Mouse (Mus musculus) kidney, adult 11 months (tissue): ENCODE measurements at regions not wholly inside any gene's neighbourhood (a gene's known extent, or its start where the extent isn't known, plus 50 kb on each side); places are given as distances from the start of the nearest gene placed in this dataset.

Experiments
- DNase-seq: peaks from one replicate; pipeline ENCODE4 v3.0.0; 2022

DNA sequence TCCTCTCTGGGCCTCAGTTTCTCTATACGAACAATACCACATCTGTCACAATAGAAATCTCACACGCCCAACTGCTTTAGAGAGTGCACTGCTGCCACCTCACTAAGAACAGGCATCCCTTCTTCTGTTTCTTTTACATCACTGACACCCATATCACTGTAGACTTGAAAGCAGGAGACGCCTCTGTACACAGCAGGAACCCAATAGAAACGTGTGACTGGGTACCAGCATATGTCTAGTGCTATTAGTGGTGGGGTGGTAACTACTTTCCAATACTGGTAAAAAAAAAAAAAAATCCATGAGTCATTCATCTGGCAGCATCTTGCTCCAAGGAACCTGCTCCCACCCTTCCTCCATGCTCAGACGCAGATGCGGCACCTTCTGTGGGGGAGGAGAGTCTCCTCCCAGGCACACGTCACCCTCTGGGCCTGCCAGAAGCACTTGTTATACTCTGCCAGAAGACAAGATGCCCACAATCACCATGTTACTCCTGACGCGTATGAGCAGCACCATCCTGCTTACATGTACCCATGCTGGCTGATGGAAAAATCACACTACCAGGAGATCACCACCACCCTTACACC lies 151.3 kb upstream of the Plxna4 start:
- no peak for DNase-seq

DNA sequence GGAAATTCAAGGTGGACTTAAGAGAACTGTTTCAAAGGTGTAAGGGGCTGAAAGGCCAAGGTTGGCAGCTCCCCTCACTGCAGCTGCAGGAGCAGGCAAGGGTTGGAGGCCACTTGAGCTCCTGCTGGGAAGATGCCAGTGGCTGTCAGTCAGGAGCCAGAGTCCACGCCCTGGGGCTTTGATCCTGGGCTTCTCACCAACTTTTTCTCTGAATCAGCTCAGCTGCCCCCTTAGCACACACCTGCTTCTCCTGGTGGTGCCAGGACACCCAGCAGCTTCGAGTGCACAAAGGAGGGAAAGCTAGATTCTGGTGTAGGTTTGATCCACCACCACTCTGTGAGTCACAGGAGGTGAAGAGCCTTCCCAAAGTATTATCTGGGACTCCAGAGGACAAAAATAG lies 140.7 kb upstream of the Plxna4 start:
- DNase-seq = peak; percentile 68

DNA sequence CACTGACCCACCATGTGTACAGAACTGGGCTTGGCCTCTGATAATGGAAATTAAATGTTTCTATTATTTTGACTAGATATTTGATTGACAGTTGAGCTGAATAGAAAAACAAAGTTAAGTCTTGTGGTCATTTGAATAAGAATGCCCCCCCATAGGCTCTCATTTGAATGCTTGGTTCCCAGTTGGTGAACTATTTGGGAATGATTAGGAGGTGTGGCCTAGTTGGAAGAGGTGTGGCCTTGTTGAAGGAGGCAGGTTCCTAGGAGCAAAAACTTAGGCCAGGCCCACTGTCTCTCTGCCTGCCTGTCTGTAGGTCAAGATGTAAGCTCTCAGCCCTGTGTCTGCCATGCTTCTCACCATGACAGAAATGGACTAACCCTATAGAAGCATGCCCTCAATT lies 138.6 kb upstream of the Plxna4 start:
- DNase-seq = no peak

DNA sequence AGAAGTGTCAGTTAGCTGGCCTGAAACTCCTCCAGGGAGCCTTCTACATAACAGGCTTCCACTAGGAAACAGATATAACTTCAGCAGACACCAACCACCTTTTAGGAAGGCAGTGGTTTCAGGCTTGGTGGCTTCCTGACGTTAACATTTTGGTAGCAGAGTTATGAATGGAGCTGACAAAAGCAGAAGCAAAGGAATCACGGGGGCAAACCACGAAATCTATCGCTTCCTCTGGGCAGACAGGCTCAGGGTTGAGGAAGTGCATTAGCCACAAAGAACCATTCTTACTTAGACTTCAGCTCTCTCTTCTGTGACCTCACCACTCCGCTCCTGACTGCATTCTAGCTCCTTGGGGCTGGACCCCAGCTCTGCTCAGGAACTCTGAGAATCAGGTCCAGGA lies 129.9 kb upstream of the Plxna4 start:
- no peak for DNase-seq

DNA sequence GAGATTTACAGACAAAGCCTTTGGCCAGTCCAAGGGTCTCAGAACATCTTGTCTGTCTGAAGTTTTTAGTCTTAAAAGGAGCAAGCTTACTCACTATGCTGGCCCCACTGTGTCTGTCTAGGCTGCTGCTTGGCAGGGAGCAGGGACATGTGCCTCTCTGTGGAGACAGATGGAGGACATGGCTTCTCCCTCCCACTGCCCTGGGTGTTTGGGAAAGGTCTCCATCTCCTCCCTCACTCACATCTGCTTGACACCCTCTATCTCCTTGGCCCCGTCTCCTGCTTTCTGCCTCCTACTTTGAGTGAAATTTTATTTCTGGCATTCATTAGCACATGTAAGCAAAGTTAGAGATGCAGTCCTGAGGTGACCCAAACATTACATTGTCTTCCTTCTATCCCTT lies 127.1 kb upstream of the Plxna4 start:
- DNase-seq = no peak

DNA sequence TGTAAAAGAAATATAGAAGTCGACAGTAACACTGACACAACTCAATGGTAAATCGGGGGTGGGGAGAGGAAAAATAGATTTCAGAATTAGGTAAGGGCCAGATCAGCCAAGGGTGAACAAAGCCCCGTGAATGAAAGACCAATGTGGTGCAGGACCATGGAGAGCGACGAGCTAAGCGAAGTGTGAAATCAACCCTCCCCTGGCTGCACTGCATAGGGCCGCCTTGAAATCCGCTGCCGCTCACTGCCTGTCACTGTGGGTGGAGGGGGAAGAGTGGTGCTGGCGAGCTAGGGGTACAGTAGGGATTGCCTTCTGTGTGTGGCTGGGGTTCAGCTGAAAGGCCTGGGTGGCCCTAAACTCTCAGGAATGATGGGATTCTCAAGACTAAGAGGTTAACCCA lies 122.2 kb upstream of the Plxna4 start:
- DNase-seq = peak; percentile 4

DNA sequence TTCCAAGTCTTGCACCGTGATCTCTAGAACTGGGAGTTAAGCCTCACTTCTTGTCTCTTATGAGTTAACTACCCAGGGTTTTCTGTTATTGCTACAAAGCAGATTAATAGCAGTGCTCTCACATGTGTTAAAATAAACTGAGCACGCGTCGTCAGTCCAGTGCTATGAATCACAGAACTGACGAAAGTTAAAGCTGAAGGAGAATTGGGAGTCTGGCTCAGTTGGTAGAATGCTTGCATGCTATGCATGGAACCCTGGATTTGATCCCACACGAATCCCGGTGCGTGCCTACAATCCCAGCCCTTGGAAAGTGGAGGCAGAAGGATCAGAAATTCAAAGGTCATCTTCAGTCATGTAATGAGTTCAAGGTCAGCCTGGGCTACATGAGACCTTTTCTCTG lies 121.6 kb upstream of the Plxna4 start:
- no peak for DNase-seq

DNA sequence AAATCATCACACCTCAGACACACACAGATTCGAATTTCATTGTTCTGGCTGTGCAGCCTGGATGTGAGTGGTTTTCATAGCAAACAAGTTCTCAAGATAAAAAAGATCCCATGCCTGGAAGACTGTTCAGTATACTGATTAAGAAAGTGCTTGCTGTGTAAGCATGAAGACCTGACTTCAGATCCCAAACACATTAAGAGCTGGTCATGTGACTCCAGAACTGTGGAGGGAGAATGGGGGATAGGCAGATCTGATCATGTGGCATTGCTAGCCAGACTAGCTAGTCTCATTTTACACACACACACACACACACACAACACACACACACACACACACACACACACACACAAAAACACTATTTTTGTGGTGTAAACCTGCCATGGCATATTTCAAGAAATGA lies 119.4 kb upstream of the Plxna4 start:
- DNase-seq = no peak

DNA sequence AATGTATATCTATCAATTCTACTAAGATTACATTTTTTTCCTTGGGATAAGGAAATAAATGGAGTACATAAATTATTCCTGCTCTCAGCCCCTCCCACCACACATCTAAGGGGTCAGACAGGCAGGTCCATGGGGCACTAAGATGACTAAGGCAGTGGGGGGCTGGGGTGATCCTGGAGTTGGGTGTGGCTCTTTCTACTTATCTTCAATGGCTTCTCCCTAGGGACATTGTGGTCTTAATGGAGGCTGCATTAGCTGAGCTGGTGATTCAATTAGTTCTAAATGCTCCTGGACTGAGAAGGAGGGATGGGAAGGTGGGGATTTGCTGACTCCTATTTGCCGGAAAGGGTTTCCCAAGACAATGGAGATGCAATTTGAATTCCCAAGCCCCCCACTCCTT lies 118.4 kb upstream of the Plxna4 start:
- no peak for DNase-seq

DNA sequence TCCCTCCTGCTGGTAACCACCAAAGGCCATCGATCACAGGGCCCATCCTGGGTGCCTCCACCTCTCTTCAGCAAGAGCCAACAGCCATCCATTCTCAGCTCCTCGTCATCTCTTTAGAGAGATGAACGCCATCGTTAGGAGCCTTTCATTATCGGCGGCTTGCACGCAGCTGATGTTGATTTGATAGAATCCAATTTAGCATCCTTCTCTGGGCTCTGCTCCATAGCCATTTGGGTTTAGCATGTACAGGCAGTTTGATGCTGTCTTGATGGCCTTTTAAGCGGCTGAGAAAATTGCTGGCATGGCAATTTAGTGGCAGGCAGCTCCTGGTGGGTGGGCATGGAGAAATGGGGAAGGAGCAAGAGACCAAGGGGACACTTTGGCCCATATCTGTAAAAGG lies 115.5 kb upstream of the Plxna4 start:
- DNase-seq = no peak

DNA sequence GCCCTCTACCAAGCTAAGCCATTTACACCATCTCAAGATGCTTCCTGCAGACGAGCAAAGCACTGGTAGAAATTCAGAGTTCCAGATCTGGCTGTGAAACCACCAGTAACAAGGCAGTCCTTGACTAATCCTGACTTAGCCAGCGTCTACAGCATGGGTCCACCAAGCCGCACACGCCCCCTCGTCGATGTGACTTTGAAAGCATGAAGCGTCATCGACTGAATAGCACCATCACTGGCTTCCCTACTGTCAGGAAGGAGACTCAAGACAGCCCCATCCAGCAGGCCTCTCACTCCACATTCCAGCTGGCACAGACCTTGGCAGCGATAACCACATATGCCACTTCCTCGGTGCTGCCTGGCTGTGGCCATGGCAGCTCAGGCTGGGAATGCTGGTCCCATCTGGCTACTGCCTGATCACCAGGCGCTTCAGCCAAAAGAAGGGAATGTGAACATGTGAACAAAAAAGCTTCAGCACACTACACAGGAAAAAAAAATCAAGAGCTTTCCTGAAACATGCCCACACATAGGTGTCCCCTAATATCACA lies 114.3 kb upstream of the Plxna4 start:
- DNase-seq = no peak

DNA sequence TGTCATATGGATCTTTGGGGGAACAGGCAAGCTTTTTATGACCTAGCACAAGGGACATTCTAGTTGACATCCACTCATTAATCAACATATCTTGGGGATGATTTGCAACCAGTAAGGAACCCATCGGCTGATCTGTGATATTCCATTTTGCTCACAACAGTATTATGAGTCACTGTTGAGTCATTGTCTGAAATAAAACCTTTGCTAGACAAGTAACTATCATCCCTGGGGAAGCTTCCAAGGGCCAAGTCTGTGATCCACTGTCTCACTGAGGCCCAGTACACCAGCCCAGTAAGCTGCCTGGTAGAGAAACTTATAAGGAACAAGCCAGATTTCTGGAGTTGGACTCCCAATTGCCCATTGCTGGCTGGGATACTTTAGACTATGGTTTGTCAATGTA lies 111.8 kb upstream of the Plxna4 start:
- DNase-seq = no peak

DNA sequence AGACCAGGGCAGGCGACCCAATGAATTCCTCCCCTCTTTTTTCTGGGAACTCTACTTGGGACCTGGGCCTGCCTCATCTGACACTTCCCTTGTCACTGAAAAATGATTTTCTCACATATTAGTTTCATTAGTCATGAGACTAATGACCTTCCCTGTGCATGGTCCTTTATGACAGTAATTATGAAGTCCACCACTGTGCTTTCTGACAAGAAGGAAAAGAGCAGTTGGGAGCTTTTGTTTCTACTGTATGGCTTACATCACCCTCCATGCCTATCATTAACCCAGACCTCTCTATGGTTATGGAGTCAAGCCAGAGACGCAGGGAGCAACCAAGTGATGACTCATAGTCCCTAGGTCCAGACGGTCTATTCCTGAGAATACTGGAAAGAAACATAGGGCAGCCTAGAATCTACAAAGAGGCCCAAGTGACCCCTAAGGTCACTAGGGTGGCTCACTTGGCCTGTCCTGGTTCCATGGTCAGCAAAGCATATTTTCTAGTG lies 109.8 kb upstream of the Plxna4 start:
- no peak for DNase-seq

DNA sequence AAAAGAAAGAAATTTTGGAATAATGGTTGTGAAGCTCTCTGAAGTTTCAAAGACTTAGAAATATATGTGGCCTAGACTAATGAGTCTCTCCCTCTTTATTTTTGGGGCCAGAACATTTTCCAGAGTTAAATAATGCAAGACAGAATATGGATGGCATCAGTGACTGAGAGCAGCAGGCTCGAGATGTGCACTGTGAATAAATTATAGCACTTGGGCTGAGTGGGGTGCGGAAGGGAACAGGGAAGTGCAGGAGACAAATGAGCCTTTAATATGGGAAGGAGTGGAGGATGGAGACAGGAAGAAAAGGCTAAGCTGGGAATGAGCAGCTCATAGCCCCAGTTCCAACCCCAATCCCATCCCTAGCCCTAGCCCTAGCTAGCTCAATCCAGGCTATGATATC lies 108.0 kb upstream of the Plxna4 start:
- no peak for DNase-seq

DNA sequence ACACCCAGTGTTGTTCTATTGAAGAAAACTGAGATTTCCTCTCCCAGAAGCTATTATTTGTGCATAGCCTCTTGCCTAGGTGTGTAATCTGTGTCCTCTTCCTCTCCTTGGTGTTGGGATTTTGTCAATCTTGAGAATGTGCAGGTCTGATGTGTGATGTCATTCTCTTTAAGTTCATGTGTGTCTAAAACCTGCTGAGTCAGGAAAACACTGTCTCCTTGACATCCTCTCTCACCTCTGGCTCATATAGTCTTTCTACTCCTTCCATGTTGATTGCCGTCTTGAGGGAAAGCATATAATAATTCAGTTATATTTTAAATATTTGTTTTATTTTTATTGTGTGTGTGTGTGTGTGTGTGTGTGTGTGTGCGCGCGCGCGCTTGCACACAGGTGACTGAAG lies 84.6 kb upstream of the Plxna4 start:
- no peak for DNase-seq

DNA sequence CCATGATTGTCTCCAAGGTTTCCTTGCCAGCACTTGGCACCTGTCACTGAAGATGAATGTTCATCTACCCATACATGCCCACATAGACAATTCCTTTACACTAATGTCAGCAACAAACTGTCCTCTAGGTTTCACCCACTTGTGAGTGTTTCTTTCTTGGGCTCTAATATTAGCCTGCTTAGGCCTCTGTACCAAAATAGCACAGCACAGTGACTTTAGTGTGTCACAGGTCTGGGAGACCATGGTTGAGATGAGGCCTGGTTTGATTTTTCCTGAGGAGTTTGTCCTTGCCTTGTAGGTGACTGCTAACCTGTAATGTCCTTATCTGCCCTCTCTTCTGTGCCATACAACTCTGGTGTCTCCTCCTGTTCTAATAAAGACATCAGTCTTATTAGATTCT lies 71.8 kb upstream of the Plxna4 start:
- DNase-seq = no peak

DNA sequence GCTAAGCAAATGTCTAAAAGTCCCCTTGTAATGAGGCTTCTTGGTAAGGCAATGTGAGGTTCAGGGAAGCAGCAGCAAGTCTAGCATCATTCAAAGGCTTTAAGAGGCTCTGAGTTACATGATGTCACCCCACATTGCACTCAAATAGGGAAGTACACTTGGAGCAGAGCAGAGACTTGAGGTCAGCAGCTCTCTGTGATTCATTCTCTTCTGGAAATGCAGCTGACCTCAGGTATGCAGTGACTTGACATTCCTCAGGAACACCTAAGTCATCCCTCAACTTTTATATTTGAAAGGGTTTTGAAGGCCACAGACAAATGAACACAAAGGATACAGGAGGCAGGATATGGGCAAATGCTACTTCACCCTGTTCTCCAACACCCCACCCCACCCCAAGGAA lies 69.4 kb upstream of the Plxna4 start:
- DNase-seq = no peak

DNA sequence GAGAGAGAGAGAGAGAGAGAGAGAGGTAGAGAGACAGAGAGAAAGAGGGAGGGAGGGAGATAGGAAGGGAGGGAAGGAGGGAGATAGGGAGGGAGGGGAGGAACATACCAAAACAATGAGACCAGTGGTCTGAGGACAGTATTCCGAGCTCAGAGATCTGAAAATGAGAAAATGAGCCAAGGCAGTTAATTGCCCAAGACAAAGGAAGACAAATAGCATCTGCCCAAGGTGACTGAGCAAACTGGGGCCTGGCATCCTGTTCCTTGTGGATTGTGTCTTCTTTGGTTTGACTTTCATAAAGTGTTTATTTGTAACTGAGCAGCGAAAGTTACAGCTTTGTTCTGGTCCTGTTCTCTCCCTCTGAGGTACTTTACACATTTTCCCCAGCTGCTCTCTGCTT lies 66.2 kb upstream of the Plxna4 start:
- DNase-seq = no peak

DNA sequence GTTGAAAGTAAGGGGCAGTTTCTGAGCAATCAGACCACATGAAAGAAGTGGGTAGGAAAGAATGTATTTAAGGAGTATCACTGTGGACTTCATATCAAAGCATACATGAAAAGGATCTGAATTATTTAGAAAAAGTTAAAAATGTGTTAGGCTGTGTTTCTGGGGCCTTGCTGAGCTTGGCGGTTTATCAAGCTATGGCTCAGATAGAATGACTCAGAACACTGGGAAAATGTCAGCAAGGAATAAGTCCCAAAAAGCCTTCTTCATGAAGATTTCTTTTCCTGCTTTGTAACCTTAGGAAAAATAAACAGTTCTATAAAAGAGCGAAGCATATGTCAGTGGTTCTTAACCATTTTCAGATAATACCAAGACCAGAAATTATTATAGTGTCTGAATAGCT lies 56.0 kb upstream of the Plxna4 start:
- DNase-seq = no peak

DNA sequence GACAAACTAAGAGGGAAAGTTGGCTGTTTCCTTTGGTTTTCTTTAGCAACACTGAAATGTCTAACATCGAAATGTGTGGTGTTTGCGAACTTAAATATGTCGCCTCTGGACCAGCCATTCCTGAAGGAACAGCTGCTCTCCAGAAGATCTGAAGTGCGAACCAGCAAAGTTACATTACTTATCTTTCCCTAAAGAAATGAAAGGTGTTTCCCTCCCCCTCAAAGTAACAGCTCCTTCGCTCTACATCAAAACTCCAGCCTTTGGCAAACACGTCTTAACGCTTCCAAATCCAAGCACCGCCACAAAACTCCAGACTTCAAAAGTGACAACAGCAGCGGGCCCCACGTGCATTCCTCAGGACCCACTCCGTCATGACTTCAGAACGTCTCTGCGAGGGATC lies 50.9 kb upstream of the Plxna4 start:
- DNase-seq = no peak
